Mouse (Mus musculus) embryonic fibroblast, embryonic 13.5 days (primary cell): ENCODE results near the gene Ccdc71.

ENCODE experiments used
- CTCF ChIP-seq: IDR thresholded peaks from 2 replicates; pipeline ENCODE4 v1.5.1; 2011; ENCODE audit warnings: mild to moderate bottlenecking, control low read depth, low read length, moderate library complexity, borderline replicate concordance; ENCODE audit not compliant: insufficient read depth
- POLR2A ChIP-seq: IDR thresholded peaks from 2 replicates; pipeline ENCODE4 v1.6.1; 2011; ENCODE audit warnings: low read depth, mild to moderate bottlenecking, control low read depth, low read length, moderate library complexity

GRCm38 (mm10) chr9:108489215-108489614, 28.9 kb downstream of the Ccdc71 start:
- TF ChIP-seq CTCF: no peak
- no peak for TF ChIP-seq POLR2A
